Mouse (Mus musculus): Measurements from ENCODE around the gene Wdr31.
A peak's percentile ranks its signal among the peaks of the same experiment; 100 is the strongest.

Wdr31 gene

DNA sequence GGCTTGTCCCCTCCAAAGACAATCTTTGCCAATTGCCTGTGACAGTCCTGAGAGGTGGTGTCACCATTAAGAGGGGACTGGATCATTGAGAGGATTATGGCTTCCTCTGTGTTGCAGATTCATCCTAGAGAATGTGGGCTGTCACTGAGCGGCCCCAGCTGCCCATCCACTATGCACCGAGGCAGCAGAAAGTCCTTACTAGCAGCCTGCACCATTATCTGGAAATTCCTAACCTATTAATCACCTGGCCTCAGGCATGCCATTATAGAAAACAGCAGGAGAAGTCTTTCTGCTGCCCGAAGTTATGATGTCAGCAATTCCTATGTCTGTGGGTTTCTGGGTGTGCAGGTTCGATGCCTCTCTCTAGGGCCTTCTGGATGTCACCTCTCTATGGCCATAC is 29.7 kb downstream of the Wdr31 start:
- DNase-seq (ENCODE audit: low read depth, low spot score): no peak

DNA sequence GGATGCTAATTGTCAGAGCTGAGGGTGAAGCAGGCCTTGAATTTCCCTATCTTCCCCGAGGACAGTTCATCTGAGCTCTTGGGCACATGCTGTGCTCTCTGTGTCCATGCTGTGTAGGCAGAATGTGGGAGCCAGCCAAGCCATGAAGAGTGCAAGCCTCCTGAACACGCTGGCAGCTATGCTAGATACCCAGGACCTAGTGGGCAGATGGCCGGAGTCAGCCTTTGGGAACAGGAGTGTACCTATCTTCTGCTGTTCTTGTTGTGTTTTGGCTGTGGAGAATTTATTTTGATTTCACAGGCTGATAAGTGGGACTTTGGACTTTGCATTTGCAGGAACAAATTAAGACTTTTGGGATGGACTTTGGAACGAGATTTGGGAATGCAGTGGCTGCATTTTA is 30.2 kb downstream of the Wdr31 start:
- no peak for DNase-seq (ENCODE audit: low read depth, low spot score)

DNA sequence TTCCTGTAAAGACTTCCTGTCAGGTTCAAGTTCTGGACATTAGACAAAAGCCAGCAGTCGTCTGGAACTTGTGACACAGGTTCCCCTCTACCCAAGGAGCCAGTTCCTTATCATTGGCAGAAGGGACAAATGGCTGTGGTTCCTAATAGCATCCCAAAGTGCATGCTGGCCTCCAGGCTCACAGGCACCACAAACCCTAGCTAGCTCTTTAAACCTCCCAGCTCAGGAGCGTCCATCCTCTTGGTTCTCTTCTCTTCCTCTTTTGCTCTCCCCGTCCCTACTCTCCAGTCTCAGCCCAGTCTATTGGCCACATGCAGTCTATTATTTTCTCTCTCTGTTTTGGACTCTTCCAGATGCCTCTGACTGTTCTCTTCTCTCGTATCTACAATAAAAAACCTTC is 30.9 kb downstream of the Wdr31 start:
- DNase-seq (ENCODE audit: low read depth, low spot score): no peak

DNA sequence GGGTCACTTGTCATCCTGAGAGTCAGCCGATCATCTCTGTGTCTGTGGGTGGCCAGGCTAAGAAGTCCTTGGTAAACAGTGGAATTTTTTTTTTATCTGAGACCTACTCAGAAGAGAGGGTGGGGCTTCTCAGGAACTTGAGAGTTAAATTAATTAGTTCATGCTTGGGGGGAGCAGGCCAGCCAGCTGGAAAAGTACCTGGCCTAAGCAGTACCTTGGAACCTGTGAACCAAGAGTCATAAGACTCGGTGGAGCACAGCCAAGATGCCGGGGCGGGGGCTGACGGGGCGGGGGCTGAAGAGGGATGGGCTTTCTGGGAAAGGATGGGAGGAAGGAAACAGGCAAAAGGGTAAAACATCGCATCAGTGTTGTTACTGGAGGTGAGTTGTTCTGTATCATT is 32.8 kb downstream of the Wdr31 start:
- DNase-seq (ENCODE audit: low read depth, low spot score): no peak

DNA sequence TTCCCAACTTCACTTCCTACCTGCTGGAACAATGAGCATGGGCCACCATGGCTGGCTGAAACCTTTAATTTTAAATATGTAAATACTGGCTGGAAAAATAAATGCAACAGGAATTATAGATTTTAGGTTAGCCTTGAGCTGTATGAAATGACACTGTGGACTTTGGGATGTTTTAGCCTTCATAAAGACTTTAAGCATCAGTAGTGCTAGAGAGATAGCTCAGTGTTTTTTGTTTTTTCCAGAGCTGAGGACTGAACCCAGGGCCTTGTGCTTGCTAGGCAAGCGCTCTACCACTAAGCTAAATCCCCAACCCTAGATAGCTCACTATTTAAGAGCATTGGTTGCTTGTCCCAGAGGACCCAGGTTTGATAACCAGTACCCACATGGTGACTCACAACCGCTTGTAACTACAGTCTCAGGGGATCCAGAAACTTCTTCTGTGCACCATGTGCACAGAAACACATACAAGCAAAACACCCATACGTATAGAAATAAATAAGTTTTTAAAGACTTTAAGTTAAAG is 33.4 kb downstream of the Wdr31 start:
- DNase-seq (ENCODE audit: low read depth, low spot score): no peak

DNA sequence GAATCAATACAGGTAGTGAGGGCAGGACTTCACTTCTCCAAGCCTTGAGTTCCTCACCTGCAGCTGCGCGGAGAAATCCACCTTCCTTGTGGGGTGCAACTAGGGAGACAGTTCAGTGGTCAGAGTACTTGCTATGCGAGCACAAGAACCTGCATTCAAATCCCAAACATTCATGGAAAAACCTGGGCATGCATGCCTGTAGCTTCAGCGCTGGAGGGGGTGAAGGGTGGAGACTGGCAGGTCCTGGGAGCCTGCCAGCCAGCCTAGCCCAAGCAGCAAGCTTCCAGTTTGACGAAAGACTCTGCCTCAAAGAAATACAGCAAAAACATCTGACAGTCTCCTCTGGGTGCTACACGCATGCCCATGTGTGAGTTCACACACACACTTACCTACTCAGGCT is 35.6 kb downstream of the Wdr31 start, which contains the start of gene Rnf183:
Gene Rnf183, minus strand, starts transcription at position 172 of the 400 bp plus-strand sequence.
- no peak for DNase-seq (ENCODE audit: low read depth, low spot score)

DNA sequence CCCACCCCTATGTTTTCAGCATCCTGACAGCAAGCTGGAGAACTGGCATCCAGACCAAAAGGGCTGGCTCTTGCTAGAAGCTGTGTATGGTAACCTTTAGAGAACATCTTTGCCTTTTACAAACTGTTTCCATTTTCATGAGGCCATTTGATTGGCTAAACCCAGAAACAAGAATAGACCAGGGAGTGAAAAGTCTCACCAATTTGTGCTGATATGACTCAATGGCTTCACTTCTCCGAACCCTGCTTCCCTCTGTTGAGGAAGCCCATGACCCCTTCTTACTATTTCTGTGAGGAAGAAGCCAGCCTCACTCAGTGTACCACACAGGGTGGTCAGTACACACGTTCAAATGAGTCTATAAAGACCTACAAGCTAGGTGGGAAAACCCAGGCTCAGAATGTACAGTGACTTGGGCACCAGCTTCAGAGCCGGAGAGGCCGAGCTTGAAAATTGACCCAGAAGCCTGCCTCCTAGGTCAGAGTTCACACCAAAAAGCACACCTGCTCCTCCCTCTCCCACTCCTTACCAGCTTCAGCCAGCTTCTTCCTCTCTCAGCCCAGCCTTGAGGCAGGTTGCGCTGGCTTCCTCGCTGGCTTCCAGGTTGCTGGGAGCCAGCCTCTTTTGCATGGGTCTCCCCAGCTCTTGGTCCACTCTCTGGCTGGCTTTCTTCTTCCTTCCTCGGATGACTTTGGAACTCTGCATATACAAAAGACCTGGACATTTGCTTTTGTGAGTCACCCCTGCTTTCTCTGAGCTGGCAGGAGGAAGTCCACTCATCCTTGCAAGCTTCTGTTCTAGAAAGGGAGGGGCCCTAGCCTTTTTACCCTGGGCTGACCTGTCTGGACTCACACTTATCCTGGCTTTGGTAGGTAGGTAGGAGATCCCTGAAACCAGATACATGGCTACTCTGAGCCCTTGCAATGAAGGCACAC is 36.5 kb downstream of the Wdr31 start:
- DNase-seq (ENCODE audit: low read depth, low spot score): peak; percentile 16

DNA sequence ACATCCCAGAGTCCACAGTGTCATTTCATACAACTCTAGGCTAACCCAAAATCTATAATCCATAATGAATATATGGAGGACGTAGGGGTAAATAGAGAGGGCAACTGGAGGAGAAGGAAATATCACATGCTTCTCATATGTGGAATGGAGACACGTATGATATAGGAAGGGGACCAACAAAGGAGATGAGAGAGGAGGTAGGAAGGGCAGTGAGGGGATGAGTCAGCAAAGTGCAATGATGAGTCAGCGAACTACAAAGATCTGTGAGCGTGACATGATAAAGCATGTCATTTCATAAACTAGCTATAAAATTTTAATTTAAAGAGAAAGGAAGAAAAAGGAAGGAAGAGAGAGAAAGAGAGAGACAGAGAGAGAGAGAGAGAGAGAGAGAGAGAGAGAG is 39.2 kb downstream of the Wdr31 start:
- no peak for DNase-seq (ENCODE audit: low read depth, low spot score)

DNA sequence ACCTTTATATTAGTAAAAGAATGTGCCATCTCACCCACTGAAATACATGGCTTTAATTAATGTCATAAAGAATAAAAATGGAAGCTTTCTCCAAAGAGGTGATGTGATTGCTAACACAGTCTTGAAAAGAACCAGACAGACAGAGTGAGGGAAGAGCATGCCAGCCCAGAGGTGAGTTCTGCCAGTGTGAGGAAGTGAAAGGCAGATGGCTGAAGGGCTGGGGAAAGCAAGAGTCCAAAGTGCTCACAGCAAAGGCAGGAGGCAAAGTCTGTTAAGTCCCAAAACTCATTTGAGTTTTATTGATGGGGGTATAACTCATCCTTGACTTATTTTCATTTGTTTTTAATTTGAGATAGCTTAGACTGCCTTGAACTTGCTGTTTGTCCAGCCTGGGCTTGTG is 40.0 kb downstream of the Wdr31 start:
- no peak for DNase-seq (ENCODE audit: low read depth, low spot score)

DNA sequence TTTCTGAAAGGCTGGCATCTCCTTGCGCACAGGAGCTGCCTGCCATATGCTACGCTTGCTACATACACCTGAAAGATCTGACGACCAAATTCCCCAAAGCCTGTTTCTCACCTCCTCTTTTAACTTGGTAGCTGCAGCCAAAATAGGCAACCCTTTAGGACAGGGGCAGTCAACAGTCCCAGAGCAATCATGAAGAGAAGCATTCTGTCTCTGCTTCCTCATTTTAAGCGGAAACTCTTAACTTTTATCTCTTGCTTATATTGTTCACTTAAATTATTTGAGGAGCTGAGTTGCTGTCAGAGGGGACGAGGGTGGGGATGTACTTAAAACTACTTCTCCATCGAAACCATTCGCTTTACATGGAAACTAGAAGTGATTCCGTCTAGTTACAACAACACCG is 41.1 kb downstream of the Wdr31 start:
- no peak for DNase-seq (ENCODE audit: low read depth, low spot score)

DNA sequence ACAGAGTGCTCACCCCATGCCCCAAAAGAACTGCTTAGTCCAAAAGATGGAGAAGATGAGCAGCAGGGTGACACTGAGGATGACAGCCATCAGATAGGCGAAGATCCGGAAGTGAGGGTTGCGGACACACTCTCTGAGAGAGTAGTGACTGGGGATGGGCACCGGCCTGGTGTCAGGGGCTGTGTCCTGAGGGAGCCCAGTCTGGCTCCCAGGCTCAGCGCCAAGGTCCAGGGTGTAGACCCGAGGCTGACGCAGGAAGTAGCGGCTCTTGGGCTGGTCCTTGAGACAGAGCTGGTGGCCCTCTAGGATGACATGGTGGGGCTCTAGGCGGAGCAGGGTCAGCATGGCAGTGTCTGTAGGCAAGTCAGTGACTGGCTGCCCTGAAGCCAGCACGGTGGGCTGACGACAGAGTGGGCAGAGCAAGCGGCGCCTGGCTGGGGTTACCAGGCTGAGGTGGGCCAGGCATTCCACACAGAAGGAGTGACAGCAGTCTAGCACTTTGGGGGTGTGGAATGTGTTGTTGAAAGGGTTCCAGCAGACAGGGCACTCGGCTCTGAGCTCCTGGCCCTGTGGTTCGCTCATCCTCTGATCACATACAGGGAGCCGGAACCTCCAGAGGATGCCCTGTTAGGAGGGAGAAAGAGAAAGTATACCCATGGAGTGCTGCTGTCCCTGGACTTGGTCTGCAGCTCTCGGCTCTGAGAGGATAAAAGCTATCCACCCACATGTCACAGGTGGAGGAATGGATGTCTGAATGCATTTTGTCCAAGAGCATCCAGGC is 42.5 kb downstream of the Wdr31 start:
- peak; percentile 14 for DNase-seq (ENCODE audit: low read depth, low spot score)

DNA sequence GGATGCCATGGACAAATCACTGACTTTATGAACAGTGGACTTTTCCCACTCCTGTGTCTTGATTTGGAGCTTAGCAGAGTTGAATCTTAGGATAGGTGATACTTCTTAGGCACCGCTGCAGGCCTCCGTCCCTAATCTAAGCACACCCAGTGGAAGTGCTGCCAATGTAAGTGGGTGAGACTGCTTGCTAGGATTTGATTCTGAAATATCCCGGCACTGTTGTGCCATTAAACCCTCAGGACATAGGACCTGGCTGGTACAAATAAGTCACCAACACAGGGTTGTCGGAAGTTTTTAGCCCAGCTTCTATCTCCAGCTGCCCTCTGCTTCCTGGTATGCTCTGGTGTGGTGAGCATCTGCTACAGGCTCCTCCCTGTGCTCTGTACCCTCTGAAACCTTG is 44.8 kb downstream of the Wdr31 start:
- no peak for DNase-seq (ENCODE audit: low read depth, low spot score)

DNA sequence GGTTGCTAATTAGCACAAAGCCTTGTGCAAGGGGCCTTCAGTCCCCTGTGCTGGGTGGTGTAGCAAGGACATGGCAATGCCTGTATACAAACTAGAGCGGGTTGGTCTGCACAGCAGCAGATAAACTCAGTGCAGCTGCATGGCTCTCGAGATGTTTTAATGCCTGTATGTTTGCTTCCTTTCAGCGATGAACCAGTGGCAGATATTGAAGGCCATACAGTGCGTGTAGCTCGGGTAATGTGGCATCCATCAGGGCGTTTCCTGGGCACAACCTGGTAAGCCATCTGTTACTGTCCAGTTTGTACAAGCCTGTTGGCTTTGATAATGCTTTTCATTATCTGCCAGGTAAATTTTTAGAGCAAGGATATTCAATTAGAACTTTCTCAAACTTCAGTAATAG is 51.6 kb downstream of the Wdr31 start:
- no peak for DNase-seq (ENCODE audit: low read depth, low spot score)

DNA sequence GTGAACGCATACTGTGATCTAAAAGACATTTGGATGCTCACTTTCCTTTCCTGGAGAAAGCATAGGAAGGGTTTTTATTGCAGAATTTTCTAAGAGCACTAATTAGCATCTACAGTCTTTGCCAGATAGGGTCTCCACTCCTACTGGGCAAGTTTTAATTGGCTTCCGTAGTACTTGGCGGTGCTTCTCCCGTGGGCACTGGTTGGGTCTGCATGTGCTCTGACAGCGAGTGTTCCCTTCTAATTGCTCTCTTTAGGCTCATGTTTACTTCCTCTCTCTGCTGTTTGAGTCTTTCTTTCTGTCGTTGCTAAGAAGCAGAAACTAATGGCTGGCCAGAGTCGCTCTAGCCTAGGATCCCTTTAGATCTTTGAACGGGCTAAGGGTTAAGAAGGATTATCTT is 52.2 kb downstream of the Wdr31 start:
- DNase-seq (ENCODE audit: low read depth, low spot score): no peak

DNA sequence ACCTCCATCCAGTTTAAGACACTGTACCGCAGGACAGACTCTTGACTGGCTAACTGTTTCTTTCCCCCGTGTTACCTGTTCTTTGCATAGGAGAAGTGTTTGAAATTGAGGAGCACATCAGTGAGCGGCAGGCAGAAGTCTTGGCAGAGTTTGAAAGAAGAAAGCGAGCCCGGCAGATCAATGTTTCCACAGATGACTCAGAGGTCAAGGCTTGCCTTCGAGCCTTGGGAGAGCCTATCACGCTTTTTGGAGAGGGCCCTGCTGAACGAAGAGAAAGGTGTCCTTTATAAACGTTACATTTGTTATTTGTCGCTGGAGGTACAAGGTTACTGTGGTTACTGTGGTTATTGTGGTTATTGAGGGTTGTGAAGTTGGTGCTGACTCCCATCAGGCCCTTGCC is 59.1 kb downstream of the Wdr31 start:
- no peak for DNase-seq (ENCODE audit: low read depth, low spot score)

DNA sequence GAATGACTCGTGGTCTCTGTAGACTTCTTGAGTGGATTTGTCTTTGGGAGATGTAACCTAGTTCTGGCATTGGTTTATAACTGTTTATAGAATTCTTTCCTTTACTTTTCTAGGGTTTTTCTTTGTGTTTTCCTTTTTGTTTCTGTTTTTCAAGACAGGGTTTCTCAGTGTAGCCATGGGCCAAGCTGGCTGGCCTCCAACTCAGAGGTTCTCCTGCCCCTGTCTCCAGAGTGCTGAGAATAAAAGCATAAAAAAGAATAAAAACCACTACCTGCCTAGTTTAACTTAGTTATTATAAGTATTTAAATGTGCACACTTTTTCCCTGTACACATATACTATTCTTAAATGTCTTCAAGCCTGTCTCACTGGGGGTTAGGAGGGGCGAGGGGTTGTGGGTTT is 60.4 kb downstream of the Wdr31 start:
- DNase-seq (ENCODE audit: low read depth, low spot score): no peak

DNA sequence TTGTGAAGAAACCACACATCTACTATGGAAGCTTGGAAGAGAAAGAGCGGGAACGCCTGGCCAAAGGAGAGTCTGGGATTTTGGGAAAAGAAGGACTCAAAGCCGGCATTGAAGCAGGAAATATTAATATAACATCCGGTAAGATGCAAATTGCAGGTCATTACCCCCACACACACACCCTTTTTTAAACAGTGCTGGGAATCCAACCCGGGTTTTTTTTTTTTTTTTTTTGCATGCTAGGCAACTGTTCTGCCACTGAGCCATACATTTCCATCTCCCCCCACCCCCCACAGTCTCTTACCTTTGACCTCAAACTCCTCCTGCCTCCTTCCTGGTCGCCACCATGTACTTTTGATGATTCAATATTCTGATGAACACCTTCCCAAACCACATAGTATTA is 61.1 kb downstream of the Wdr31 start:
- DNase-seq (ENCODE audit: low read depth, low spot score): peak; percentile 23

DNA sequence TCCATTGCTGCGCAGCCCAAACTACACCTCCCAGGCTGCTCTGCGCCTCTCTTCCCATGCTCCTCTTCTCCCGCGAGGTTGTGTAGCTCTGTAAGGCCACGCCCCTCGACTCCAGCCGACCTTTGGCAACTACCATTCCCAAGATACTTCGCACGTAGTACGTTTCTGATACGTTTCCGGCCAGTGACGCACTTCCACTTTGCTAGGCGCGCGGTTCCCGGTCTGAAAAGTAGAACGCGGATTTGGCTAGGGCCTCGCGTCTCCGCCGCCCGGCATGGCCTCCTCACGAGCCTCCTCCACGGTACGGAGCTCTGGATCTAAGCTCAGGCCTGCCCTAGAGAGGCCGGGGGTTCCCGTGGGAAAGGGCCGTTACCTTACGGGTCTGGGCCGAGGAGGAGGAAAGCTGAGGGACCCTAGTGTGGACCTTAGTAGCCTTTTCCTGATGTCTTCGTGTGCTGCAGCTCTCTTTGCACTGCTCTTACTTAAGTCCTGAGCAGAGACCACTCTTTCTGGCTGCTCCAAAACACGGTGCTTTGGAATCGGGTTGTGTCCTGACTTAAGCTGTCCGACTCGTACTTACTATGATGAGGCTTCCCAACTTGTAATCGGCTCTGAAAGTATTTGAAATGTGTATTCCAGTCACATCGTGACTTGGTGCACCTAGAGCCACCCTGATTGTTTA is 62.0 kb downstream of the Wdr31 start, which contains the start of the genes Cdc26 and Prpf4:
Gene Cdc26, minus strand, starts transcription at position 42 of the 682 bp plus-strand sequence.
Gene Prpf4, plus strand, starts transcription at position 197 of the 682 bp plus-strand sequence.
- DNase-seq (ENCODE audit: low read depth, low spot score): peak; percentile 100

DNA sequence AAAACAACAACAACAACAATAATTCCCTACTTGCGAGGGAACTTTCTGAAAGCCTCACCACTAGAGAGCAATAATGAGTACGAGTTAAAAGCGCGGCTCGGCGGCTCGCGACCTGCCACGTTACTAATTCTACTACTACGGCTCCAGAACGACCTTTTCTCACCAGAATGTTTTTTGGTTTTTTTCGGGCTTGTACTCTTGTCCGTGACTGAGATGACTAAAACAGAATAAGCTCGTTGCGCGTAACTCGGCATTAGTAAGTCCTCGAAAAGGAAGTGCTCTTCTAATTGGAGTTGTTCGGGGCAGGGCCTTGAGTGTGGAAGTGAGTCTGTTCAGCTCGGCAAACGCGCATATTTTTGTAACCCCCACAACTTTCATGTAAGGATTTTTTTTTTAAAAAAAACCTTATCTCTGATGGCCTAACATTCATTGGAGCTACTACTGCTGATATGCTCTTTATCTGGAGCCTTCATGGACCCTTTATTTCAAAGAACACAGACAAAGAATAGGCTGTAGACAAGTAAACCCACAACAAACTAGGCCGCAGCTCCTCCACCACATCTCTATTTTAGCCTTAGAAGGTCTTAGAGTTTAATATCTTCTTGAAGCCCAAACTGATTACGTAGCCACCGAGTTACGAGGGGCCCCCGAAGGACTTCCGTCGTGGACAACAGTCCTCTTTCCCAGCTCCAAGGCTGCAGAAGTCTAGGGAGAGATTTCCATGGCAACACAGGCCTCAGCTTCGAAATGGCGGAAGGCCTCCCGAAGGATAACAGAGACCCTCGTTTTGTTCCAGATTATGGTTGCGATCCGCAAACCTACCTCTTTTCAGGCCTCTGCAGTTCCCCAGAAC is 62.7 kb downstream of the Wdr31 start:
- DNase-seq (ENCODE audit: low read depth, low spot score): peak; percentile 78

DNA sequence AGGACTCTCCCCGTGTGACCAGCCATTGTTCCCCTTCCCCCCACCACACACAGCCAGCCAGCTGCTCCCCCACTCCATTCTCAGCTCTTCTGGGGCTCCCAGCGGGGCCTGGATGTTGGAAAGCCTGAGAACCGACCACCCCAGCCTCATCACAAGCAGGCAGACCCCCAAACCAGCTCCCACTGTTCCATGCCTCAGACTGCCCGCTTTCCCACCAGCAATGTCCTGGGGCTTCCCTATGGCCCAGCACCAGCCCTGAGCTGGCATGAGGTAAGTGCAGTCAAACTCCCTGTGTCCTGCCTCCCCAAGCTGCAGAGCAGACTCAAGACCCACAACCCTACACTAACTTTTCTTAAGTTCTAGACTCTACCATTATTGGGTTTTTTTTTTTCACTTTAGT is 64.6 kb downstream of the Wdr31 start:
- no peak for DNase-seq (ENCODE audit: low read depth, low spot score)

DNA sequence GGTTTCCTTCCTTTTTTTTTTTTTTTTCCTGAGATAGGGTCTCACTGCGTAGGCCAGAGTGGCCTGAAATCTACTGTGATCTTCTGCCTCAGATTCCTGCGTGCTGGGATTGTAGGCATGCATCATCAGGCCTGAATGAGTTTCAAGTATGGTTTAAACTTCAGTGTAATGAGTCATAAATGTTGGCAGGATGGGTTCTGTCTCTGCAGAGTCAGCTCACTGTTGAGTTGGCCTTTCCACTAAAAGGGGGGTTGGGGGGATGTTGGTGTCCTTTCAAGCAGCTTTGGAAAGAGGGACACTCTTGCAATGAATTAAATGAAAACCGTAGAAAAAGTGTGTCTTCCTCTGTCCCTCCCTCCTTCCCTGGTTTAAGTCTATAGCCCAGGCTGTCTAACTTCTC is 71.7 kb downstream of the Wdr31 start:
- no peak for DNase-seq (ENCODE audit: low read depth, low spot score)
